Mouse (Mus musculus) intestine, postnatal 0 days (tissue): ENCODE data around the gene Trp53bp2. TPM values are rescaled to one million over a fixed set of nuclear protein-coding genes. Genes with fewer than 3 reads are reported as not detected.

Experiments used
- ATAC-seq: fragments of 200-750 bp; cut with Nextera tagmentation; 2 replicates; pipeline ENCODE4 v1.8.0; 2017; ENCODE audit warnings: mild to moderate bottlenecking, moderate TSS enrichment, moderate library complexity
- H3K27ac ChIP-seq: fragments of 300-500 bp; sonication (generic); 2 replicates; pipeline ENCODE4 v1.5.1; 2014; ENCODE audit warnings: mild to moderate bottlenecking, low read depth, low read length, moderate library complexity
- H3K27me3 ChIP-seq: fragments of 300-500 bp; sonication (generic); replicated peaks from 2 replicates; pipeline ENCODE4 v1.6.1; 2014; ENCODE audit warnings: low read length, mixed read lengths; ENCODE audit not compliant: control insufficient read depth, insufficient read depth
- H3K36me3 ChIP-seq: fragments of 300-500 bp; sonication (generic); 2 replicates; pipeline ENCODE4 v1.6.1; 2014; ENCODE audit warnings: mild to moderate bottlenecking, moderate library complexity; ENCODE audit not compliant: control insufficient read depth, insufficient read depth
- H3K4me1 ChIP-seq: fragments of 300-500 bp; sonication (generic); replicated peaks from 2 replicates; pipeline ENCODE4 v1.6.1; 2014; ENCODE audit warnings: antibody characterized with exemption, low read length, mixed read lengths; ENCODE audit not compliant: control insufficient read depth, insufficient read depth
- H3K4me2 ChIP-seq: fragments of 300-500 bp; sonication (generic); replicated peaks from 2 replicates; pipeline ENCODE4 v1.6.1; 2014; ENCODE audit warnings: low read depth, mild to moderate bottlenecking, moderate library complexity
- H3K4me3 ChIP-seq: fragments of 300-500 bp; sonication (generic); 2 replicates; pipeline ENCODE4 v1.5.1; 2014; ENCODE audit warnings: low read depth, low read length
- H3K9ac ChIP-seq: fragments of 300-500 bp; sonication (generic); 2 replicates; pipeline ENCODE4 v1.6.1; 2014; ENCODE audit warnings: mild to moderate bottlenecking, low read depth, low read length
- H3K9me3 ChIP-seq: fragments of 300-500 bp; sonication (generic); 2 replicates; pipeline ENCODE4 v1.6.1; 2016; ENCODE audit warnings: mixed run types; ENCODE audit not compliant: control insufficient read depth
- CTCF ChIP-seq: sonication (generic); IDR thresholded peaks from 2 replicates; pipeline ENCODE4 v1.5.1; 2016; ENCODE audit warnings: low read depth, mild to moderate bottlenecking, control low read depth, antibody characterized with exemption, moderate library complexity
- WGBS: fragments of 180-500 bp; shearing (Covaris S2); extraction: QIAGEN DNeasy Blood & Tissue Kit; methylation state at CpG from one replicate; pipeline ENCODE4 v1.1.7; 2014; 5-methylcytosine and 5-hydroxymethylcytosine counted together
- polyA plus RNA-seq: library from polyadenylated mRNA; unstranded; fragments of >200 nt; fragmentation: Nextera tagmentation; extraction: Ambion mirVana; gene quantifications from 2 replicates; pipeline ENCODE4 v1.2.1, GENCODE M21; 2015

Trp53bp2 gene
- polyA plus RNA-seq, 1 experiment from 2014 or later: 10.8 TPM

DNA sequence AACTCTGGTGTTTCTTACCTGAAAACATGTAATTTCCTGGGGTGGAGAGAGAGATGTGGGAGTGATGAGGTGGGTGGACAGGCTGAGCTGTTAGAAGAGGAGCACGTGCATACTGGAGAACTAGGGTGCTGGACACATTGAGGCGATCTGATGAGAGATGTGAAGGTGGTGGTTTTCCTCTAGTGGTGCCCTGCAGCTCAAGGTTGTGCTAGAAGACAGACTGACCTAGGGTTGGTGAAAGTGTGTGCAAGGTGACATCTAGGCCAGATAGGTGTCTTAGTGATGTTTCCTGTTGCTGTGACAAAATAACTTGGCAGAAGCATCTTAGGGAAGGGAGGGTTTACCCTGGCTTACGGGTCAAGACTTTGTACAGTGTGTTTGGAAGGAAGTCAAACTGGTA is 23.1 kb downstream of the Trp53bp2 start:
- peaks cover 41% of the 10 kb centered on the region for H3K36me3 ChIP-seq
- no peak overlapping the region for H3K4me2 ChIP-seq
- 97% methylated on average over 3 of the region's 3 CpGs for WGBS
- H3K4me3 ChIP-seq: no peak overlapping the region
- no peaks in the 10 kb centered on the region for H3K4me1 ChIP-seq
- no peak overlapping the region for H3K27ac ChIP-seq
- H3K9me3 ChIP-seq: no peaks in the 10 kb centered on the region
- no peak for TF ChIP-seq CTCF
- H3K9ac ChIP-seq: no peak overlapping the region
- ATAC-seq: no peak
- H3K27me3 ChIP-seq: no peaks in the 10 kb centered on the region

DNA sequence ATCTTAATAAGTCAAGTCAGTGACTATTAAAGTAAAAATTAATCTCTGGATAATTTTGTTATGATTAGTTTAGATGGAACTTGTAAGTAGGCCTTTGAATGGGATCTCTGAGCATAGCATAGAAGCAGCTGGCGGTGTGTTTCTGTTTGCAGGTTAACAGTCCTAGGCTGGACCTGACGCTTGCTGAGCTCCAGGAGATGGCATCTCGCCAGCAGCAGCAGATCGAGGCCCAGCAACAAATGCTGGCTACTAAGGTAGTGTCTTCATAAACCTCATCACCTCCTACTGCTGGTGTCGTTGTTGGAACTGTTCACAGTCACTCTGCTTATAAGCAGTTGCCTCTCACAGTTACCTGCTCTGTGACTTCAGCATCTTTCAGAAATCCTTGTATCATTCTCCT is 27.8 kb downstream of the Trp53bp2 start:
- no peak overlapping the region for H3K27ac ChIP-seq
- no peak overlapping the region for H3K4me3 ChIP-seq
- H3K36me3 ChIP-seq: peaks cover 55% of the 10 kb centered on the region
- no peaks in the 10 kb centered on the region for H3K27me3 ChIP-seq
- H3K9ac ChIP-seq: no peak overlapping the region
- TF ChIP-seq CTCF: no peak
- no peak overlapping the region for H3K4me2 ChIP-seq
- no peaks in the 10 kb centered on the region for H3K9me3 ChIP-seq
- H3K4me1 ChIP-seq: no peaks in the 10 kb centered on the region
- ATAC-seq: no peak
- WGBS: 77% methylated on average over 5 of the region's 5 CpGs

DNA sequence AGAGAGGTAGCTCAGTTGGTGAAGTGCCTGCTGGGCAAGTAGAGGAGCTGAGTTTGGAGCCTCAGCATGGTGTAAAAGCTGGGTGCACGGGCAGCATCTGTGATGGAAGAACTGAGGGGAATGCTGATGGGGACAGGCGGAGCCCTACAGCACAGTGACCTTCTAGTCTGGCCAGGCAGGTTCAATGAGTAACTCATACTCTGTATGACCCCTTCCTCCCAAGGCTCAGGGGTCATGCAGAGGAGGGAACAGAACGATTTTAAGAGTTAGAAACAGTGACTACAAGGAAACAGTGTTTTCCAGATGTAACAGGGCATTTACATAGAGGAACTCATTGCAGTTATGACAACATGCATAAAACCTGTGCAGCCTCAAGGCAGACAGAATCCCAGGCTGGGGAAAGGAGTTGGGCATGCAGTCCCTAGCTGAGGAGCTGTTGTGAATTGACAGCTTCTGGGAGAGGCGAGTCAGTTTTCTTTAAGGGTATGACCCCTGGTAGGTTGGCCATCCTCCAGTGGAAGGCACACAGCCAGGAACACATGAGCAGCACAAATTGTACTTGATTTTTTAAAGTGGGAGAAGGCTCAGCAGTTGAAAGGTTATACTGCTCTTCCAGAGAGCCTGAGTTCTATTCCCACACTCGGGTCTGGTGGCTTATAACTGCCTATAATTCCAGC is 30.7 kb downstream of the Trp53bp2 start:
- ATAC-seq: no peak
- WGBS: 63% methylated on average over 5 of the region's 5 CpGs
- no peak overlapping the region for H3K27ac ChIP-seq

DNA sequence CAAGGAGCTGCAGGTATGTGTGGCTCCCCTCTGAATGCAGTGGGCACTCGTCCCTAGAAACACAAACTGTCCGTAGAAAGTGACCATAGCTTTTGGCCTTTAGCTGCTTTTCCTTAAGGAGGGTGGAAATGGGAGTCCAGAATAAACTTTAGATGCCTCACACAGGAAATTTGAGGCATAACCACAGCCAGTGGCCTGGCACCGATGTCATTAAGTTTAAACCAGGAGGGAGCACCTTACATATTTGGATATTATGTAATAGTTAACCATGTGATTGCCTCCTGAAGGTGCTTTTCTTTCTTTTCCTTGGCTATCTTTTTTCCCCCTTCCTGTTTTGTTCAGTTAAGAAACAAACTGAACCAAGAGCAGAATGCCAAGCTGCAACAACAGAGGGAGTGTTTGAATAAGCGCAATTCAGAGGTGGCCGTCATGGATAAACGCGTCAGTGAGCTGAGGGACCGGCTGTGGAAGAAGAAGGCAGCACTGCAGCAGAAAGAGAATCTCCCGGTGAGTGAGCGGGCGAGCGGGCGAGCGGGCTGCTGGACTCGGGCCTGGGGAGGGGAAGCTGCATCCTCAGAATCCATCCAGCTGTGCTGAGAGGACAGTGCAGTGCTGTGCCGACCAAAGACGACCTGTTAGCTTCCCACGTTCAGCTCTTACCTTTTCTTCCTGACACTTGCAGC is 33.0 kb downstream of the Trp53bp2 start:
- H3K27ac ChIP-seq: no peak overlapping the region
- H3K9me3 ChIP-seq: no peaks in the 10 kb centered on the region
- H3K9ac ChIP-seq: no peak overlapping the region
- H3K36me3 ChIP-seq: peaks cover 79% of the 10 kb centered on the region
- no peak overlapping the region for H3K4me3 ChIP-seq
- WGBS: 84% methylated on average over 18 of the region's 18 CpGs
- H3K4me2 ChIP-seq: no peak overlapping the region
- no peak for TF ChIP-seq CTCF
- H3K4me1 ChIP-seq: no peaks in the 10 kb centered on the region
- no peaks in the 10 kb centered on the region for H3K27me3 ChIP-seq
- ATAC-seq: no peak

More for the DNA sequence above, 30.7 kb downstream of the Trp53bp2 start:
- TF ChIP-seq CTCF: no peak
- H3K4me2 ChIP-seq: no peak overlapping the region
- H3K4me1 ChIP-seq: no peaks in the 10 kb centered on the region
- no peaks in the 10 kb centered on the region for H3K9me3 ChIP-seq
- H3K27me3 ChIP-seq: no peaks in the 10 kb centered on the region
- H3K9ac ChIP-seq: no peak overlapping the region
- peaks cover 66% of the 10 kb centered on the region for H3K36me3 ChIP-seq
- no peak overlapping the region for H3K4me3 ChIP-seq

DNA sequence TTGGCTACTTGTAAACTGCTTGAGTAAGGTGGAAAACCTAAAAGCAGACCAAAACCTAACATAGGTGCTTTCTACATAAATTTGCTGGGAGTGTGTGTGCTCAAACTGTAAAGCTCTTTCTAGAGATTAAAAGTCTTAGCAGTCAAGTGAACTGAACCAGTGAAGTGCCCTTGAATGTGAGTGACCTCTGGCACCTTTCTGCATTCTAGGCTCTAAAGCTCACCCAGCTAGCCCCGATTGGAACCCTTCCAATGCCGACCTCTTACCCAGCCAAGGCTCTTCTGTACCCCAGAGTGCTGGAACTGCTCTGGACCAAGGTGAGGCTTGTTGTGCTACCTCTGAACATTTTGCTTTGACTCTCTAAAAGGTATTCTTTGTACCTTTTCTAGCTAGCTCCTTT is 35.1 kb downstream of the Trp53bp2 start:
- Histone ChIP-seq H3K4me1 (no peaks in the 10 kb centered on the region), H3K36me3 (peaks cover 79% of the 10 kb centered on the region), H3K4me3 (no peak overlapping the region), H3K9me3 (no peaks in the 10 kb centered on the region), H3K27me3 (no peaks in the 10 kb centered on the region), H3K9ac (no peak overlapping the region), H3K4me2 (no peak overlapping the region), H3K27ac (no peak overlapping the region)
- no peak for ATAC-seq
- WGBS: 82% methylated on average over 2 of the region's 2 CpGs
- no peak for TF ChIP-seq CTCF

DNA sequence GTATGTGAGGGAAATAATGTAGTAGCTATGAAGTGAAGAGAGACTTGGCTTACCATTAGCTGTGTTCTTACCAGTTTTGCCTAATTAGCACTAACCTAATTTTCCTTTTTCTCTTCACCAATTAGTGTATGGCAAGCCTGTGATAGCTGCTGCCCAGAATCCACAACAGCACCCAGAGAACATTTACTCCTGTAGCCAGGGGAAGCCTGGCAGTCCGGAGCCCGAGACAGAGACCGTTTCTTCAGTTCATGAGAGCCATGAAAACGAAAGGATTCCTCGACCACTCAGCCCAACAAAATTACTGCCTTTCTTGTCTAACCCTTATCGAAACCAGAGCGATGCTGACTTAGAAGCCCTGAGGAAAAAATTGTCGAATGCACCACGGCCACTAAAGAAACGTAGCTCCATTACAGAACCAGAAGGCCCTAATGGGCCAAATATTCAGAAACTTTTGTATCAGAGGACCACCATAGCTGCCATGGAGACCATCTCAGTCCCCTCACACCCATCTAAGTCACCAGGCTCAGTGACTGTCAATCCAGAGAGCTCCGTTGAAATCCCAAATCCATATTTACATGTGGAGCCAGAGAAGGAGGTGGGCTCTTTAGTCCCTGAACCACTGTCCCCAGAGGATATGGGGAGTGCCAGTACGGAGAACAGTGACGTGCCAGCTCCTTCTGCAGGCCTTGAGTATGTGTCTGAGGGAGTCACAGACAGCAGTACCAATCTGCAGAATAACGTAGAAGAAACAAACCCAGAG is 39.5 kb downstream of the Trp53bp2 start:
- peaks cover 63% of the 10 kb centered on the region for H3K36me3 ChIP-seq
- H3K4me2 ChIP-seq: no peak overlapping the region
- ATAC-seq: no peak
- no peak overlapping the region for H3K9ac ChIP-seq
- no peaks in the 10 kb centered on the region for H3K9me3 ChIP-seq
- WGBS: 93% methylated on average over 14 of the region's 14 CpGs
- no peaks in the 10 kb centered on the region for H3K27me3 ChIP-seq
- H3K4me1 ChIP-seq: no peaks in the 10 kb centered on the region
- H3K4me3 ChIP-seq: no peak overlapping the region
- no peak for TF ChIP-seq CTCF
- no peak overlapping the region for H3K27ac ChIP-seq
